Mouse (Mus musculus): ENCODE data around the gene Chfr. TPM values are rescaled to one million over a fixed set of nuclear protein-coding genes. Genes with fewer than 3 reads are reported as not detected.
"Not testable (repeated sequence)": the region's sequence is repeated elsewhere in the genome, so short reads cannot be mapped to it uniquely, and the experiment has no call there.

Chfr gene
- polyA plus RNA-seq, 1 experiment from 2014 or later, result 38.1 TPM

DNA sequence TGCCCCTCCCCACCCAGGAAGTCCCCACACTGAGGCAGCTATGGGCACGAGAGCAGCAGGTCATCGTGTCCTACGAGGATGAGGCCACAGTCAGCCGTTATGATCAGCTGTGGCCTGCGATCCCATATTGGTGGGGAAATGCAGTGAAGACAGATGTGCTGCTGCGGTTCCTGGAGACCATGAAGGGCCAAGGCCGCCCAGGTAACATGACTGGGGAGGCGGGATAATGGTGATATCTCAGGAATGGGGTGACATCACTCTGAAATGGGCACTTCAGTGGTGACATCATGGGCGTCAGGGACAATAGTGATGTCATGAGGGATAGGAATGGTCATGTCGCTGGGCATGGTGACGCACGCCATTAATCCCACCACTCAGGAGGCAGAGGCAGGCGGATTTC is 33.2 kb upstream of the Chfr start:
- Histone ChIP-seq H3K4me1 (peaks cover 38% of the 10 kb centered on the region), H3K27ac (no peak overlapping the region), H3K4me3 (replicated peaks) (no peak overlapping the region), H3K36me3 (peaks cover 44% of the 10 kb centered on the region), H3K9me3 (replicated peaks) (no peaks in the 10 kb centered on the region), H3K4me2 (peak overlapping the region; percentile 87), H3K27me3 (peaks cover 4% of the 10 kb centered on the region; the same call in 1 of the 2 replicates), H3K9ac (no peak overlapping the region)
- no peak for ATAC-seq (replicated peaks; ENCODE audit: low FRiP score)
- 89% methylated on average over 13 of the region's 13 CpGs for WGBS

DNA sequence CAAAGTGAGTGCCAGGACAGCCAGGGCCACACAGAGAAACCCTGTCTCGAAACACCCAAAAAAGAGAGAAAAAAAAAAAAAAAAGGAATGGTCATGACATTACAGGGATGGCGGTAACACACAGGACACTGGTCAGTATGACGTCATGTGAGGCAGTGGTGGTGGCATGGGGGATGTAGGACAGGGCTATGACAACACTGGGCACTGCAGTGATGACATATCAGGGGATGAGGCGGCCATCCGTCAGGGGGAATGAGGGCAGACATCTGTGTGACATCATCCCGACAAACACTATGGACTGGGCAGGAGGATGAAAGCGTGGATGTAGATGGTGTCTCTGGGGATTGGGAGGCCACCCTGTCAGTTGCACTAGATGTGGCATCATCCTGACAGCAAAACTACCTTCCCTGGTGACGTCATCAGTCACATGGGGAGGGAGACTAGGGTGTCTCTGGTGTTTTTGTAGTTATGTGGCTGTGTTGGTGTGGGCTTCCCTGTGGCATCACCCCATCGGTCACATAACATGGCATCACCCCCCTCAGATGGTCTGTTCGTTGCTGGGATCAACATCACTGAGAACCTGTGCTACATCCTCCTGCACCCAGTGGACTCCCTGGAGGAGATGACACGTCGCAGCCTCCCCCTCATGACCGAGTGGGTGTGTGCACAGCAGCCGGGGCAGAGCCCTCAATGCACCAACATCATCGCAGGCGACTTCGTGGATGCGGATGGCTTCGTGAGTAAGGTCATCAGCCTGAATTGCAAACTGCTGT is 32.6 kb upstream of the Chfr start:
- no peak for ATAC-seq (replicated peaks; ENCODE audit: low FRiP score)
- 95% methylated on average over 19 of the region's 19 CpGs for WGBS
- Histone ChIP-seq H3K27me3 (peaks cover 4% of the 10 kb centered on the region; the same call in 1 of the 2 replicates), H3K9ac (no peak overlapping the region), H3K9me3 (replicated peaks) (no peaks in the 10 kb centered on the region), H3K27ac (no peak overlapping the region), H3K36me3 (peaks cover 44% of the 10 kb centered on the region), H3K4me1 (peaks cover 38% of the 10 kb centered on the region), H3K4me2 (no peak overlapping the region), H3K4me3 (replicated peaks) (no peak overlapping the region)

DNA sequence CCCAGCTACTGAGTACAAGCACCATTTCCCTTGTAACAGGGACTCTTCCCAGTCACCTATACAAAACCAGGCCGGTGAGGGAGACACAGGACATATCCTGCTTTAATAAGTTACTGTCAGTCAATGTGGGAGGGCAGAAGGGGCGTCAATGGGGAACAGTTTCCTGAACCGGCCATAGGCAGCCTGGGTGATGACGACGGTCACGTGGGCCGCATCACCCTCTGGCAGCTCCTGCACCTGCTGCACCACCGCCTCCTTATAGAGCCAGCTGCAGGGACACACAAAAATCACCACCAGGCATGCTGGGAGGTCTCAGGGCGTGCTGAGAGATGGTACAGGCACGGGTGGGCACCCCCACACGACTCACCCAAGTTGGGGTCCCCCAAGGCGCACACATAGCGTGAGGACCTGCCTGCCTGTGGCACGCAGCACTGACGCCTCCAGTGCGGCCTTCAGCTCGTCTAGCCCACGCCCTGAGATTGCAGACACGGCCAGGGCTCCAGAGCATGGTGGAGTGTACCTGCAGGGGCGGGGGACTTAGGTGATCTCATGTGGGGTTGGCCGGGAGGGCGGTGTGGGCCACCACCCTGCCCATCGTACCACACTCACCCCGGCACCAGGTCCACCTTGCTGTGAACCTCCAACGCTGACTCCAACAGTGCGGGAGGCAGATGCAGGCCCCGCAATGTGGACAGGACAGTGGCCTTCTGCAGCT is 31.6 kb upstream of the Chfr start:
- Histone ChIP-seq H3K9me3 (replicated peaks) (no peaks in the 10 kb centered on the region), H3K27ac (no peak overlapping the region), H3K36me3 (peaks cover 44% of the 10 kb centered on the region), H3K4me3 (replicated peaks) (no peak overlapping the region), H3K4me2 (no peak overlapping the region), H3K9ac (no peak overlapping the region), H3K27me3 (peaks cover 4% of the 10 kb centered on the region; the same call in 1 of the 2 replicates), H3K4me1 (peaks cover 38% of the 10 kb centered on the region)
- WGBS, result 96% methylated on average over 27 of the region's 27 CpGs
- no peak for ATAC-seq (replicated peaks; ENCODE audit: low FRiP score)

DNA sequence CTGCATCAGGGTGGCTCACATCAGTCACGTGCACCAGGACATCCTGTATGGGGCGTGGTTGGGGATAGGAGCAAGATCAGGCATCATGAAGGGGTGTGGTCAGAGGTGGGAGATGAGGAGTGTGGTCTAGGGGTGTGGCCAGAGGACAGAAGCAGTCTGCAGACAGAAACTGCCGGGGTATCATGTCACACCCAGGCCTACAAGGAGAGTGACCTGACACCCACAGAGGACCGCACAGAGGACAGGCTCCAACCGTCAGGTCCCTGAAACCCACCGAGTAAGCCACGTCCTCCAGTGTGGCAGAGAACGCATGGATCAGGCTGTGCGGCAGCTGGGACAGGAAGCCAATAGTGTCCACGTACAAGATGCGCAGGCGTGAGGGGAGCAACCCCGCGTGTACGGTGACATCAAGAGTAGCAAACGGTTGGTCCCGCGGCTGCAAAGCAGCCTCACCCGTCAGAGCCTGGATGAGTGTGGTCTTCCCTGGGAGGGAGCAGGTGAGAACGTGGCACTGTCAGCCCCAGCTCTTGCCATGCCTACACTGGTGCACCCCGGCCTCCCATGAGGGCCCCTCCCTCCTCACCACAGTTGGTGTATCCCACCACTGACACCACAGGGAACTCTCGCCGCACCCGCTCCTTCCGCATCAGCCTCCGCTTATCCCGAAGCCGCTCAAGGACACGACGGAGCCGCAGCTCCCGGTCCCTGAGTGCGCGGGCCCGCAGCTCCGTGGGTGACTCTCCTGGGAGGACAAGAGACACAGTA is 30.8 kb upstream of the Chfr start:
- Histone ChIP-seq H3K4me2 (no peak overlapping the region), H3K27ac (no peak overlapping the region), H3K9ac (no peak overlapping the region), H3K36me3 (peaks cover 44% of the 10 kb centered on the region), H3K4me3 (replicated peaks) (no peak overlapping the region), H3K4me1 (peaks cover 37% of the 10 kb centered on the region), H3K27me3 (peaks cover 4% of the 10 kb centered on the region; the same call in 1 of the 2 replicates), H3K9me3 (replicated peaks) (no peaks in the 10 kb centered on the region)
- WGBS, result 97% methylated on average over 36 of the region's 36 CpGs
- ATAC-seq (replicated peaks; ENCODE audit: low FRiP score), result no peak

DNA sequence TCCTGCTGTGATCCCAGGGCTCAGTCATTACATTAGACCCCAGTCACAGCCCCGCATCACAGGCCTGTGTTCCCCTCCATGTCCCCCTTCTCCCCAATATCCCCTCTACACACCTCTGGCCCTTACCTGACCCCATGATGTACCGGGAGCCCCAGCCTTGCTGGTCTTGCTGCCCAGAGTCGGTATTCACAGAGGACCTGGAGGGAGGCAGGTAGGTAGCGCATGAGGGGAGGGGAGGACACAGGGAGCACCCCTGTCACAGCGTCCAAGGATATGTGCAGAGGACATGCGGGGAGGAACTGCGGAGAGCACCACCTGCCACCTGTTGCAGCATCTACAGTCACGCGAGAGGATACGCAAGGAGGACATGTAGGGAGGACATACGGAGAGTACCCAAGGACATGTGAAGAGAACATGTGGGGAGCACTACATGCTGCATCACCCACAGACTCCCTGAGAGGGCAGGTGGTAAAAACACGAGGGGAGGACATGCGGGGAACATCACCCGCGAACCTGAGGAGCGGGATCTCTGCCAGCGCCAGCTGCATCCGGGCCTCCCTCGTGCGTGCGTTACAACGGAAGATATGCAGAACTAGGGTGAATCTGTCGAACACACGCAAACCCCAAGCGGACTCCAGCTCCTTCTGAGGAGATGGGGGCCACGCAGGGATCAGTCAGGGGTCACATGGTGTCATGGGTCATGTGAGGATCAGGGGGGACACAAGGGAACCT is 29.3 kb upstream of the Chfr start:
- Histone ChIP-seq H3K9me3 (replicated peaks) (no peaks in the 10 kb centered on the region), H3K9ac (peak overlapping the region; percentile 87), H3K4me3 (replicated peaks) (peak overlapping the region; percentile 90), H3K27ac (0 out of 2 replicates have a peak overlapping the region, but pooled peaks have one; percentile 100), H3K4me2 (peak overlapping the region; percentile 84), H3K27me3 (no peaks in the 10 kb centered on the region), H3K36me3 (peaks cover 44% of the 10 kb centered on the region), H3K4me1 (peaks cover 28% of the 10 kb centered on the region)
- ATAC-seq (replicated peaks; ENCODE audit: low FRiP score), result no peak
- 94% methylated on average over 26 of the region's 26 CpGs for WGBS

DNA sequence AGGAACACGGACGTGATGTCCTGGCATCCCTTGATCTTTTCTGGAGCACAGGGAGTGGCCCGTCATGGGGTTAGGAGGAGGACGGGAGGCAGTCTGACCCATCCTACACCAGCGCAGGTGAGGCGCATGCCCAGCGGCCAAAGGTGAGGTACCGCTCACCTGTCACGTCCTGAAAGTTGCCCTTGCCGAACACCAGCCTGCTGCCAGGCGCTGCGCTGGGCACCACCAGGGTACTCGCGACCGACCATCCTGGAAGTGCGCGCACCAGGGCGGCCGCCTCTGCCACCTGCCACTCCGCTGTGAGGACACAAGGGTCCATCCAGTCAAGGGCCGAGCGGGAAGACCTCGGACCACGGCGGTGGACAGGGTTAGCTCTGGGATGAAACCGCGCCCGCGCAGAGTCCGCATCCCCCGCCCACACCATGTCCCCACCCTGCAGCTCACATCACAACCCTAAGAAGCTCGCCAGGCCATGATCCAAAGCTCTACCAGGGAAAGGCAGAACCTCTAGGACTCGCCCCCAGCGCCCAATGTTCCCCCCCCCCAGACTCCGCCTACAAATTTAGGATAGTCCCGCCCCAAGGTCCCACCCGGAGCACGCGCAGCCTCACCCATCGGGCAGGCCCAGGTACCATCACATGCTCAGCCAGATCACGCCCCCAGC is 28.6 kb upstream of the Chfr start:
- 10% methylated on average over 39 of the region's 41 CpGs for WGBS

DNA sequence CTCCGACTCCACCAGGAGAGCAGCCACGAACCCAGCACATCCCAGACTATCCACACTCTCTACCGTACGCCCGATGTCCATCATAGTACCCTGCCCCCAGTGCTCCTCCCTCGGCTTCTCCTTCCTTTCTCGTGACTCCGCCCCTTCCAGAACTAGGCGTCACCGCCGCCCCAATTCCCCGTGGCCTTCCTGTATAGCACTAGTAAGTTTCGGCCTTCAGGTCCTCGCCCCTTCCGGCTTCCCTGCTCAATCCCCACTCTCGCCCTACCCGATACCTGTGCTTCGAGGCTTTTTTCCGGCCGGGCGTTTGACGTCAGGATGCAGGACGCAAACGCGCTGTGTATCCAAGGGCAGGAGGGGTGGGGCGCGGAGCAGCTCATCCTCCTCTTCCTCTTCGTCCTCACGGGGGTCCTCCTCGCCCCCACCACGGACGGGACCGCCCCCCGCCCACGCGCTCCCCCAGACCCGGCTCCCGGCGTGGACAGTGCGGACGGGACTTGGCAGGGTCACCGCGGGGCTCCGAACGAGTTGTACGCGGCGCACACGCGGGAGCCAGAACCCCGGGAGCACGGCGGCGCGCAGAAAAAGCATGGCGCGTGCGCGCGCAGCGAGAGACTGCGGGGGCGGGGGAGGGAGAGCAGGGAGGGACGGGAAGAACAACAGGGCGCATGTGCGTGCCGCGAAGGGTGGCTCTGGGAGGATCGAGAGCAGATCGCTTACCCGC is 27.9 kb upstream of the Chfr start, which contains the start of gene Gtpbp6:
Gene Gtpbp6, minus strand, starts transcription at position 617 of the 724 bp plus-strand sequence.
- peak within 1 kb of the TSS; percentile 100 for H3K27ac ChIP-seq
- H3K27me3 ChIP-seq, result no peaks in the 10 kb centered on the region
- no peaks in the 10 kb centered on the region for H3K9me3 ChIP-seq (replicated peaks)
- peak; percentile 89 for ATAC-seq (replicated peaks; ENCODE audit: low FRiP score)
- H3K4me1 ChIP-seq, result peaks cover 16% of the 10 kb centered on the region
- H3K4me3 ChIP-seq (replicated peaks), result peak within 1 kb of the TSS; percentile 90
- peak within 1 kb of the TSS; percentile 87 for H3K9ac ChIP-seq
- peak within 1 kb of the TSS; percentile 84 for H3K4me2 ChIP-seq
- peaks cover 48% of the 10 kb centered on the region for H3K36me3 ChIP-seq
- whole genome bisulfite sequencing, result under 1% methylated on average over 70 of the region's 71 CpGs

More for the DNA sequence above, 28.6 kb upstream of the Chfr start:
- H3K4me1 ChIP-seq, result peaks cover 21% of the 10 kb centered on the region
- peak overlapping the region; percentile 90 for H3K4me3 ChIP-seq (replicated peaks)
- peak overlapping the region; percentile 84 for H3K4me2 ChIP-seq
- peak overlapping the region; percentile 100 for H3K27ac ChIP-seq
- peak overlapping the region; percentile 87 for H3K9ac ChIP-seq
- H3K27me3 ChIP-seq, result no peaks in the 10 kb centered on the region
- no peaks in the 10 kb centered on the region for H3K9me3 ChIP-seq (replicated peaks)
- ATAC-seq (replicated peaks; ENCODE audit: low FRiP score), result peak; percentile 41
- peaks cover 48% of the 10 kb centered on the region for H3K36me3 ChIP-seq

DNA sequence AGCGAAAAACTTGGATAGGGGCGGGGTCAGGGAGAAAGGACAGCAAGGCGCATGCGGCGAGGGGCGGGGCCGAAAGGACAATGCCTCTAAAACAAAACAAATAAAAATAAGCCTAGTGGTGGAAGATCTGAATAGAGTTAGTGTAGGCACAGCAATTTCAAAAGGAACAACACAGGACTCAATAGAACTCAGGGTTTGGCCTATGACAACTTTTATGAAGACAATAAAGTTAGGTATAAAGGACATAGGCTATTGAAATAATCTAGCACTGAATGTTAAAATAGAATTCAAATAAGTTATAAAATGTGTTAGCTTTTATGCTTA is 27.4 kb upstream of the Chfr start:
- no peaks in the 10 kb centered on the region for H3K9me3 ChIP-seq (replicated peaks)
- H3K4me2 ChIP-seq, result peak overlapping the region; percentile 84
- peaks cover 16% of the 10 kb centered on the region for H3K4me1 ChIP-seq
- WGBS, result under 1% methylated on average over 7 of the region's 7 CpGs
- ATAC-seq (replicated peaks; ENCODE audit: low FRiP score), result no peak
- H3K27ac ChIP-seq, result peak overlapping the region; percentile 100
- peak overlapping the region; percentile 87; the same call in 1 of the 2 replicates for H3K9ac ChIP-seq
- H3K36me3 ChIP-seq, result peaks cover 48% of the 10 kb centered on the region
- no peaks in the 10 kb centered on the region for H3K27me3 ChIP-seq
- peak overlapping the region; percentile 90 for H3K4me3 ChIP-seq (replicated peaks)

DNA sequence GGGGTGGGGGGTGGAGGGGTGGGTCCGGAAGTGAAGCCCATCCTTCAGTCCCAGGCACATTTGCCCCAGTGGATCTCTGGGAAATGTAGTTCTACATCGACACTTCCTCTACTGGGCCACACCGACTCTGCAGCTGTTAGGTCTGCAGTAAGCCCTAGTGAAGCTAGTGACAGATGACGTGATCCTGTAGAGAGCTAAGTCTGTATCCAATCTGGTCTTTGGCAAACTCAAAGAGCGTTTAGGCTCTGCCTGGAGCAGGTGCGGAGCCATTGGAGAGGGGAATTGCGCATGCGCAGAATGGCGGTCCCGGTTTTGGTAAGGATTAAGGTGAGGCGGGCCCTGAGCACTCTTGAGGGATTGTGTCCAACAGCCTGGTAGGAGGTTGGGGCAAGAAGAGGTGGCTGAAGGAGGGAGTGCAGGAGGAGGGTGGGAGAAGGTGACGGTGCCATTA is 25.6 kb upstream of the Chfr start, which contains the start of gene Zfp605:
Gene Zfp605, plus strand, starts transcription at position 102 of the 451 bp plus-strand sequence.
- peaks cover 16% of the 10 kb centered on the region for H3K4me1 ChIP-seq
- under 1% methylated on average over 12 of the region's 12 CpGs for WGBS
- peaks cover 42% of the 10 kb centered on the region for H3K36me3 ChIP-seq
- H3K4me3 ChIP-seq (replicated peaks), result peak within 1 kb of the TSS; percentile 66
- H3K27me3 ChIP-seq, result no peaks in the 10 kb centered on the region
- H3K27ac ChIP-seq, result peak within 1 kb of the TSS; percentile 90
- H3K9ac ChIP-seq, result peak within 1 kb of the TSS; percentile 61
- ATAC-seq (replicated peaks; ENCODE audit: low FRiP score), result peak; percentile 52
- no peaks in the 10 kb centered on the region for H3K9me3 ChIP-seq (replicated peaks)
- H3K4me2 ChIP-seq, result peak within 1 kb of the TSS; percentile 74

DNA sequence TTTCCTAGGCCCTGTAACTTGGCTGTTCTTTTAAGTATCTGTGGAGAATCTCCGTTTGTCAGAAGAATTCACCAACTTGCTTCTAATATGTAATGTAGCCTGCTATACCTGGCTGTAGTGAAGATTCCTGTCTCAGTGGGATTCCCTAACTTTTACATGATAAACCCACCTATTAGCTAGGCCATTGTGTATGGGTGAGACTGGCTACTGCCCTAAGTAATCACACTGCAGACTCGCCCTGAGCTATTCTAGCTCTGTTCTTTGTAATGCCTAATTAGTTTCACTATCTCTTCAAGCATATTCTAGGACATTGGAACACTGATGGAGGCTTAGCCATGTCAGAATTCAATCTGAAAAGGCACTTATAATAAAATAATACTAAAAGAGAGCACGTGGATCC is 13.3 kb upstream of the Chfr start:
- H3K36me3 ChIP-seq, result peaks cover 64% of the 10 kb centered on the region
- not testable (repeated sequence) for H3K9me3 ChIP-seq (replicated peaks); ATAC-seq (replicated peaks; ENCODE audit: low FRiP score); H3K4me1 ChIP-seq; H3K27me3 ChIP-seq; H3K4me3 ChIP-seq (replicated peaks); H3K9ac ChIP-seq; H3K4me2 ChIP-seq; H3K27ac ChIP-seq
- WGBS, result 84% methylated on average over 3 of the region's 3 CpGs
